Mouse (Mus musculus): Measurements from ENCODE around the gene Prkar2b. TPM values are rescaled to one million over a fixed set of nuclear protein-coding genes. Genes with fewer than 3 reads are reported as not detected.
A peak's percentile ranks its signal among the peaks of the same experiment; 100 is the strongest.

Prkar2b gene
- total and polyA plus RNA-seq, 3 experiments: 15.7 to 154 (median 34.1) TPM

GRCm38 (mm10) chr12:32097107-32097506 lies 36.0 kb upstream of the Prkar2b start:
- 0 out of 4 replicates have a peak, but pooled peaks cover 0 to 10% of the 10 kb centered on the region in 2 experiments for H3K4me1 ChIP-seq (ENCODE audit: control insufficient read depth in 1 of 2, insufficient read depth in 2 of 2, low read length in 2 of 2)
- TF ChIP-seq E2F4 (IDR thresholded peaks at IDR 0.05; ENCODE audit: borderline replicate concordance, low read depth, low read length) (no peak), MYC (IDR thresholded peaks at IDR 0.05; ENCODE audit: low read depth, low read length) (no peak), SIN3A (IDR thresholded peaks at IDR 0.05; ENCODE audit: low read length) (no peak), GABPA (IDR thresholded peaks at IDR 0.05; ENCODE audit: low read depth, low read length) (no peak), RCOR1 (IDR thresholded peaks at IDR 0.05; ENCODE audit: low read depth, low read length) (no peak), ZMIZ1 (IDR thresholded peaks at IDR 0.05; ENCODE audit: low read depth, low read length) (no peak), MAZ (IDR thresholded peaks at IDR 0.05; ENCODE audit: low read depth, low read length) (no peak), MAX (IDR thresholded peaks at IDR 0.05; ENCODE audit: low read length) (no peak), MXI1 (IDR thresholded peaks at IDR 0.05; ENCODE audit: low read depth, low read length) (no peak), NRF1 (IDR thresholded peaks at IDR 0.05; ENCODE audit: insufficient read depth, low read depth, low read length, poor library complexity, severe bottlenecking) (no peak), KAT2A (conservative IDR thresholded peaks at IDR 0.05; ENCODE audit: low read depth, low read length) (no peak), CHD2 (IDR thresholded peaks at IDR 0.05; ENCODE audit: low read length) (no peak), JUND (IDR thresholded peaks at IDR 0.05; ENCODE audit: low read depth, low read length) (no peak), EP300 (IDR thresholded peaks at IDR 0.05; ENCODE audit: low read depth in 1 of 2, low read length in 2 of 2) (no peak), ELF1 (IDR thresholded peaks at IDR 0.05; ENCODE audit: low read depth, low read length) (no peak), RAD21 (IDR thresholded peaks at IDR 0.05; ENCODE audit: low read depth, low read length) (no peak), ETS1 (IDR thresholded peaks at IDR 0.05; ENCODE audit: low read depth, low read length) (no peak), USF2 (IDR thresholded peaks at IDR 0.05; ENCODE audit: borderline replicate concordance in 1 of 2, insufficient read depth in 1 of 2, low read depth in 1 of 2, low read length in 2 of 2) (no peak), POLR2A (IDR thresholded peaks at IDR 0.05; ENCODE audit: control insufficient read depth in 1 of 2, insufficient read depth in 1 of 2, low read depth in 1 of 2, low read length in 2 of 2, poor library complexity in 1 of 2) (no peak)
- H3K27ac ChIP-seq (ENCODE audit: control insufficient read depth, low read depth, low read length): no peak overlapping the region

GRCm38 (mm10) chr12:32095164-32095563 lies 34.1 kb upstream of the Prkar2b start:
- Histone ChIP-seq H3K4me1 (ENCODE audit: control insufficient read depth in 1 of 2, insufficient read depth in 2 of 2, low read length in 2 of 2) (0 out of 4 replicates have a peak, but pooled peaks cover 0 to 10% of the 10 kb centered on the region in 2 experiments), H3K9ac (ENCODE audit: control insufficient read depth, low read depth, low read length, poor library complexity, severe bottlenecking) (no peak overlapping the region), H3K4me3 (ENCODE audit: control insufficient read depth in 1 of 2, insufficient read depth in 1 of 2, low read depth in 2 of 2, low read length in 2 of 2) (no peak overlapping the region), H3K27me3 (ENCODE audit: control insufficient read depth in 1 of 2, insufficient read depth in 2 of 2, low read length in 2 of 2) (no peaks in the 10 kb centered on the region), H3K36me3 (ENCODE audit: control insufficient read depth in 1 of 2, insufficient read depth in 2 of 2, low read length in 2 of 2) (peaks cover 0 to 3% of the 10 kb centered on the region in 2 experiments; a peak in 1 of 4 replicates), H3K27ac (ENCODE audit: control insufficient read depth, low read depth, low read length) (no peak overlapping the region), H3K79me2 (ENCODE audit: control insufficient read depth, insufficient read depth, low read length, poor library complexity) (no peaks in the 10 kb centered on the region), H3K9me3 (replicated peaks; ENCODE audit: insufficient read depth, low read length) (no peaks in the 10 kb centered on the region)
- DNase-seq (ENCODE audit: low read depth, low spot score): no peak
- TF ChIP-seq MXI1 (IDR thresholded peaks at IDR 0.05; ENCODE audit: low read depth, low read length) (no peak), ZNF384 (IDR thresholded peaks at IDR 0.05; ENCODE audit: low read depth, low read length) (0 out of 2 replicates have a peak, but pooled peaks have one; percentile 9)

More at GRCm38 (mm10) chr12:32097107-32097506, 36.0 kb upstream of the Prkar2b start:
- DNase-seq (ENCODE audit: low read depth, low spot score): no peak
- H3K9me3 ChIP-seq (replicated peaks; ENCODE audit: insufficient read depth, low read length): no peaks in the 10 kb centered on the region
- no peak overlapping the region for H3K4me3 ChIP-seq (ENCODE audit: control insufficient read depth in 1 of 2, insufficient read depth in 1 of 2, low read depth in 2 of 2, low read length in 2 of 2)
- H3K36me3 ChIP-seq (ENCODE audit: control insufficient read depth in 1 of 2, insufficient read depth in 2 of 2, low read length in 2 of 2): peaks cover 0 to 3% of the 10 kb centered on the region in 2 experiments; a peak in 1 of 4 replicates
- H3K9ac ChIP-seq (ENCODE audit: control insufficient read depth, low read depth, low read length, poor library complexity, severe bottlenecking): no peak overlapping the region
- no peaks in the 10 kb centered on the region for H3K27me3 ChIP-seq (ENCODE audit: control insufficient read depth in 1 of 2, insufficient read depth in 2 of 2, low read length in 2 of 2)
- no peaks in the 10 kb centered on the region for H3K79me2 ChIP-seq (ENCODE audit: control insufficient read depth, insufficient read depth, low read length, poor library complexity)

Measured in MEL (cell line).